12 mouse cellular contexts compared by ENCODE assay signal in the genomic region with DNA sequence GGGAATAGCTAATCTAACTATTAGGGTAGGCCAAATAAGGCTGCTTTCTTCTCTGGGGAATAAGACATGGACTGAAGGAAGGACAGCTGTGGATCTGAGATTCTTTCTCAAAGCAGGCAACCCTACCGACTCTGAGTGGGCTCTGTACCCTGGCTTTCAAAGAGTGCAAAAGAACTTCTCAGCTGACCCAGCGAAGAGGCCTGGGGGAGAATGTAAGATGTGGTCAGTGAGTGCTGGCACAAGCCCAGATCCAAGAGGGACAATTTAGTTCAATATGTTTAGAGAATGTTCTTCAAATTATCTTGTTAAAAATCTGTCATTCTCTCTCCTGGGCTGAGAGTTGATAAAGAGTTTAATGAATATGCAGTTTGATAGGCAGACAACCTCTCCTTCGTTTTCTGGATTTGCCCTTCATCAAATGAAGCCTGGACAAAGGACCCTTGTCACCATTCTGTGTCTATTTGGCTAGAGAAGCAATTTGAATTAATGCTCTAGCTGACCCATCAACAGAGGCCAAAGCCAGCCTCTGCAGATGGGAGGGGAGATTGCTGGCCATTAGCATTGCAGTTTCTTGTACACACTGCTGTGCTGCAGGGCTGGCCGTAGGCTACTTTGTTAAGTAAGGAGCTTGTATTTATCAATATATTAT.
DNase-seq lines count a peak whose midpoint lies in the region; ATAC-seq lines count a peak whose summit lies in the region.
"Had no signal": no experiment of that assay in that cellular context is flagged by ENCODE, and none has a peak within 500 bp of the region (broad histone marks: within the 10 kb centered on the region; RNA-seq: fewer than 3 reads in every experiment).

No protein-coding gene starts in this region.

- H3K36me3 ChIP-seq in hindbrain, embryonic 13.5 days: no peaks in the 10 kb centered on the region
- no peaks in the 10 kb centered on the region for H3K36me3 ChIP-seq in hindbrain, embryonic 12.5 days
- no peaks in the 10 kb centered on the region for H3K36me3 ChIP-seq in forebrain, embryonic 14.5 days (ENCODE audit: control insufficient read depth, insufficient read depth, low read length)

- no peaks in the 10 kb centered on the region for H3K9me3 ChIP-seq in hindbrain, embryonic 13.5 days
- H3K9me3 ChIP-seq in hindbrain, embryonic 12.5 days (replicated peaks): no peaks in the 10 kb centered on the region
- H3K9me3 ChIP-seq in forebrain, embryonic 14.5 days (replicated peaks; ENCODE audit: control insufficient read depth, low read length): no peaks in the 10 kb centered on the region

- no peak overlapping the region for H3K9ac ChIP-seq in hindbrain, embryonic 13.5 days
- H3K9ac ChIP-seq in hindbrain, embryonic 12.5 days: no peak overlapping the region
- no peak overlapping the region for H3K9ac ChIP-seq in forebrain, embryonic 14.5 days (ENCODE audit: low read length)
- H3K9ac ChIP-seq: lung, embryonic 14.5 days had no signal

- DNase-seq in forebrain, embryonic 14.5 days (ENCODE audit: low spot score): peak; percentile 57
- peak; percentile 48 for DNase-seq in layer of hippocampus, adult 9-11 months
- DNase-seq in right cerebral cortex, postnatal 10 days (ENCODE audit: low spot score in 2 of 2): peak; percentile 77 to 82
- no peak for DNase-seq in spleen, postnatal 4 days (ENCODE audit: low spot score in 2 of 2)
- DNase-seq in adipocyte (ENCODE audit: low spot score): no peak
- DNase-seq in adrenal gland, adult 2 months: no peak
- DNase-seq: kidney, adult 18-20 months; lung, embryonic 14.5 days had no signal

- no peaks in the 10 kb centered on the region for H3K27me3 ChIP-seq in hindbrain, embryonic 13.5 days
- H3K27me3 ChIP-seq in hindbrain, embryonic 12.5 days: no peaks in the 10 kb centered on the region
- H3K27me3 ChIP-seq in forebrain, embryonic 14.5 days (replicated peaks; ENCODE audit: control insufficient read depth, insufficient read depth, low read length): no peaks in the 10 kb centered on the region

- H3K4me1 ChIP-seq in hindbrain, embryonic 13.5 days (replicated peaks): 0 out of 2 replicates have a peak, but pooled peaks cover 3% of the 10 kb centered on the region
- H3K4me1 ChIP-seq in hindbrain, embryonic 12.5 days: no peaks in the 10 kb centered on the region
- H3K4me1 ChIP-seq in forebrain, embryonic 14.5 days (ENCODE audit: control insufficient read depth, insufficient read depth, low read length): 0 out of 2 replicates have a peak, but pooled peaks cover 6% of the 10 kb centered on the region

- no peak overlapping the region for H3K4me3 ChIP-seq in hindbrain, embryonic 13.5 days
- H3K4me3 ChIP-seq in hindbrain, embryonic 12.5 days: no peak overlapping the region
- H3K4me3 ChIP-seq in forebrain, embryonic 14.5 days (ENCODE audit: low read depth, low read length): no peak overlapping the region
- H3K4me3 ChIP-seq: erythroblast, embryonic 14.5 days had no signal

- WGBS in hindbrain, embryonic 13.5 days: 56% methylated on average over 4 of the region's 4 CpGs
- WGBS in hindbrain, embryonic 12.5 days: 56% methylated on average over 4 of the region's 4 CpGs
- WGBS in forebrain, embryonic 14.5 days: 31% methylated on average over 4 of the region's 4 CpGs

- 0 out of 2 replicates have a peak, but pooled peaks have one; percentile 54 for ATAC-seq in hindbrain, embryonic 13.5 days (ENCODE audit: low FRiP score)
- no peak for ATAC-seq in hindbrain, embryonic 12.5 days (ENCODE audit: low FRiP score)
- ATAC-seq in forebrain, embryonic 14.5 days: peak; percentile 92

- H3K27ac ChIP-seq in hindbrain, embryonic 13.5 days: no peak overlapping the region
- no peak overlapping the region for H3K27ac ChIP-seq in hindbrain, embryonic 12.5 days
- no peak overlapping the region for H3K27ac ChIP-seq in forebrain, embryonic 14.5 days (ENCODE audit: low read depth, low read length)

- no peak overlapping the region for H3K4me2 ChIP-seq in hindbrain, embryonic 13.5 days
- no peak overlapping the region for H3K4me2 ChIP-seq in hindbrain, embryonic 12.5 days (replicated peaks)
- no peak overlapping the region for H3K4me2 ChIP-seq in forebrain, embryonic 14.5 days (ENCODE audit: low read length)
- H3K4me2 ChIP-seq: heart, embryonic 11.5 days; lung, embryonic 14.5 days had no signal

Comparison
In these comparisons a context has a peak if more than half of its experiments do, and no peak if none do; other contexts are left out.
1. DNase-seq: peak in forebrain, embryonic 14.5 days (single experiment), layer of hippocampus, adult 9-11 months (single experiment) and right cerebral cortex, postnatal 10 days (2 of 2); none in spleen, postnatal 4 days (0 of 2), adipocyte (single experiment) and adrenal gland, adult 2 months (single experiment).